Mouse (Mus musculus) midbrain, embryonic 11.5 days (tissue): ENCODE results near the gene Il17ra. TPM values are rescaled to one million over a fixed set of nuclear protein-coding genes. Genes with fewer than 3 reads are reported as not detected.

Experiments
- ATAC-seq: fragments of 200-750 bp; cut with Nextera tagmentation; 2 replicates; pipeline ENCODE4 v1.8.0; 2017; ENCODE audit warnings: moderate TSS enrichment, moderate library complexity; ENCODE audit not compliant: low FRiP score
- DNase-seq: peaks from one replicate; pipeline ENCODE4 v3.0.0; 2015; ENCODE audit warnings: low spot score; ENCODE audit errors: missing footprints
- H3K27ac ChIP-seq: fragments of 300-500 bp; sonication (generic); 2 replicates; pipeline ENCODE4 v1.5.1; 2014; ENCODE audit warnings: low read depth, low read length
- H3K27me3 ChIP-seq: fragments of 300-500 bp; sonication (generic); 2 replicates; pipeline ENCODE4 v1.6.1; 2014; ENCODE audit warnings: mild to moderate bottlenecking, low read length, moderate library complexity, mixed read lengths; ENCODE audit not compliant: control insufficient read depth, insufficient read depth
- H3K36me3 ChIP-seq: fragments of 300-500 bp; sonication (generic); 2 replicates; pipeline ENCODE4 v1.6.1; 2014; ENCODE audit warnings: mild to moderate bottlenecking, low read length, moderate library complexity, mixed read lengths; ENCODE audit not compliant: control insufficient read depth, insufficient read depth
- H3K4me1 ChIP-seq: fragments of 300-500 bp; sonication (generic); 2 replicates; pipeline ENCODE4 v1.6.1; 2014; ENCODE audit warnings: low read length; ENCODE audit not compliant: control insufficient read depth, insufficient read depth
- H3K4me2 ChIP-seq: fragments of 300-500 bp; sonication (generic); 2 replicates; pipeline ENCODE4 v1.6.1; 2014; ENCODE audit warnings: mild to moderate bottlenecking, moderate library complexity
- H3K4me3 ChIP-seq: fragments of 300-500 bp; sonication (generic); 2 replicates; pipeline ENCODE4 v1.5.1; 2014; ENCODE audit warnings: low read depth, low read length
- H3K9ac ChIP-seq: fragments of 300-500 bp; sonication (generic); 2 replicates; pipeline ENCODE4 v1.6.1; 2014; ENCODE audit warnings: low read length
- H3K9me3 ChIP-seq: fragments of 300-500 bp; sonication (generic); 2 replicates; pipeline ENCODE4 v1.6.1; 2016; ENCODE audit warnings: low read length; ENCODE audit not compliant: control insufficient read depth
- WGBS: fragments of 180-500 bp; shearing (Covaris S2); extraction: QIAGEN DNeasy Blood & Tissue Kit; methylation state at CpG from one replicate; pipeline ENCODE4 v1.1.7; 2014; 5-methylcytosine and 5-hydroxymethylcytosine counted together
- polyA plus RNA-seq: library from polyadenylated mRNA; unstranded; fragments of >200 nt; fragmentation: Nextera tagmentation; extraction: Ambion mirVana; gene quantifications from 2 replicates; pipeline ENCODE4 v1.2.1, GENCODE M21; 2014

Il17ra gene
- polyA plus RNA-seq, 1 experiment from 2014 or later = 1.6 TPM

DNA sequence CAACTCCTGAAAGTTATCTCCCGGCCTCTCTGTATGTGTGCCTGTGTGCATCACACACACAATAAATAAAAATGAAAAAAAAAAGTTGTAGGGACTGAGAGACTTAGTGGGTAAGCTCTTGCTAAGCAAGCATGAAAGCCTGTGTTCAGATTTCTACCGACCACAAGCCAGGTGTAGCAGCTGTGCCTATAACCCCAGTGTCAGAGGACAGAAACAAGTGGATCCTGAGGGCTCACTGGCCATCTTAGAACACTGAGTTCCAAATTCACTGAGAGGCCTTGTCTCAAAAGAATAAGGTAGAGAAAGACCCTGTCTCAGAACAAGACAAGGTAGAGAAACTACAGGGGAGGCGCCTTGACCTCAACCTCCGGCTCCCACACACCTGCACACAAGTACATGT lies 5.2 kb downstream of the Il17ra start:
- Histone ChIP-seq H3K4me2 (no peak overlapping the region), H3K9ac (no peak overlapping the region), H3K27ac (no peak overlapping the region), H3K4me1 (peaks cover 21% of the 10 kb centered on the region), H3K4me3 (no peak overlapping the region), H3K9me3 (no peaks in the 10 kb centered on the region), H3K36me3 (no peaks in the 10 kb centered on the region), H3K27me3 (peaks cover 14% of the 10 kb centered on the region)
- DNase-seq = no peak
- 92% methylated on average over 4 of the region's 4 CpGs for WGBS
- ATAC-seq = no peak

DNA sequence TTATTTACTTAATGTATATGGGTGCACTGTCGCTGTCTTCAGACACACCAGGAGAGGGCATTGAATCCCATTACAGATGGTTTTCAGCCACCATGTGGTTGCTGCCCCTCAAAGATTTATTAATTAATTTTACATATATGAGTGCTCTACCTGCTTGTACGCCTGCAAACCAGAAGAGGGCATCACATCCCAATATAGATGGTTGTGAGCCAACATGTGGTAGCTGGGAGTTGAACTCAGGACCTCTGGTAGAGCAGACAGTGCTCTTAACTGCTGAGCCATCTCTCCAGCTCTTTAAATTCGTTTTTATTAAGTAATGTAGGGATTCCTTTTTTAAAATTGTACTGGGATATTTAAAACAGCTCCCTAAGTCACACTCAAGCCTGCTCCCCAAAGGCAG lies 6.2 kb downstream of the Il17ra start:
- ATAC-seq (no peak), DNase-seq (no peak)
- 64% methylated on average over 3 of the region's 3 CpGs for WGBS
- Histone ChIP-seq H3K27me3 (peaks cover 4% of the 10 kb centered on the region; the same call in 1 of the 2 replicates), H3K4me2 (no peak overlapping the region), H3K4me3 (no peak overlapping the region), H3K9ac (no peak overlapping the region), H3K27ac (no peak overlapping the region), H3K4me1 (peaks cover 16% of the 10 kb centered on the region), H3K36me3 (no peaks in the 10 kb centered on the region), H3K9me3 (no peaks in the 10 kb centered on the region)

- Histone ChIP-seq H3K9ac (no peak overlapping the region), H3K4me2 (no peak overlapping the region), H3K9me3 (no peaks in the 10 kb centered on the region), H3K4me3 (no peak overlapping the region), H3K36me3 (no peaks in the 10 kb centered on the region), H3K4me1 (peaks cover 16% of the 10 kb centered on the region), H3K27me3 (0 out of 2 replicates have a peak, but pooled peaks cover under 1% of the 10 kb centered on the region), H3K27ac (no peak overlapping the region)
- no peak for ATAC-seq
- DNase-seq = no peak
These were observed 6.7 kb downstream of the Il17ra start for GRCm38 (mm10) chr6:120469770-120470169.

DNA sequence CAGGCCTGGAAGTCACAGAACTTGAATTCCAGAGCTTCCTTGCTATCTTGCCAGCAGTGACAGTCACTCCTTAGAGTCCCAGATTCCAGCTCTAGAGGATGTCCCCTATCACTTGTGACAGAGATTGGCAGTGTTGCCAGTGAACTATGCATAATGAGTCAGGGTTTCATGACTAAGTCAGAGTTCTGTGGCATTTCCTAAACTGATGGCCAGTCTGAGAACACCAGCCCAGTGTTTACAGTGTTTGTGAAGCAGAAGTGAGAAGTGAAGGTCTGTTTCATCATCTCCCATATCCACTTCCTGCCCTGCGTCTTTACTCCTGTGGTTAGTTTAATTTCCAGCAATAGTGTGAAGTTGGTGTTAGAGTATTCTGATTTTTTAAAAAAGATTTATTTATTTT lies 7.6 kb downstream of the Il17ra start:
- Histone ChIP-seq H3K9ac (no peak overlapping the region), H3K36me3 (no peaks in the 10 kb centered on the region), H3K27ac (no peak overlapping the region), H3K27me3 (no peaks in the 10 kb centered on the region), H3K9me3 (no peaks in the 10 kb centered on the region), H3K4me1 (peaks cover 16% of the 10 kb centered on the region), H3K4me3 (no peak overlapping the region), H3K4me2 (no peak overlapping the region)
- DNase-seq (no peak), ATAC-seq (no peak)
- 95% methylated on average over 1 of the region's 1 CpGs for WGBS

GRCm38 (mm10) chr6:120471991-120472441 lies 9.0 kb downstream of the Il17ra start:
- Histone ChIP-seq H3K9me3 (no peaks in the 10 kb centered on the region), H3K36me3 (no peaks in the 10 kb centered on the region), H3K4me2 (peak overlapping the region; percentile 2; the same call in 1 of the 2 replicates), H3K27ac (peak overlapping the region; percentile 49), H3K9ac (0 out of 2 replicates have a peak overlapping the region, but pooled peaks have one; percentile 2), H3K4me1 (peaks cover 16% of the 10 kb centered on the region), H3K4me3 (no peak overlapping the region), H3K27me3 (no peaks in the 10 kb centered on the region)
- DNase-seq (peak; percentile 91), ATAC-seq (peak; percentile 70)
- WGBS = 6% methylated on average over 5 of the region's 5 CpGs

DNA sequence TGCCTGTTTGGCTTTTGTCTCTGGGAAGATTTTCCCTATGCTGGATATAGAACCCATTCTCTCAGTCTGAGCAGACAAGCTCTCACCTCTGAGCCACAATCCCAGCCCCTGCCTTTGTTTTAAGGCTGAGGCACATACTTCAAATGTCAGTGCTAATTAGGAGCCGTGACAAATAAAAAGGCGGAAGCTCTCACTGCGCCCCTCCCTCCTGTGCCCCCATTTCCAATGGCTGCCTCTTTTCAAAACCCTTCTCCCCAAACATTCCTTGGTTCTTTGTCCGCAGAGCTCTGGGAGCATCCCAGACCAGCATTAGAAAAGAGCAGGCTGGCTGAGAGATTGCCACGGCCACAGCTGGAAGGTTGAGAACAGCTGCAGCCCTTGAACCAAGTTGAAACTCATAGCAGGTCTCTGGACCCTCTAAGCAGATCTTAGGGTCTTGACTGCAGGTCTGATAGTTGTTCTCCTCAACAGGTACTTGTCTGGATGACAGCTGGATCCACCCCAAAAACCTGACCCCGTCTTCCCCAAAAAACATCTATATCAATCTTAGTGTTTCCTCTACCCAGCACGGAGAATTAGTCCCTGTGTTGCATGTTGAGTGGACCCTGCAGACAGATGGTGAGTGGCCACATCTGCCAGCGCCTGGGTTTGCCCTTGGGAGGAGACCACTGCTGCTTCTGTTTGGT lies 9.6 kb downstream of the Il17ra start:
- Histone ChIP-seq H3K36me3 (no peaks in the 10 kb centered on the region), H3K4me3 (no peak overlapping the region), H3K4me1 (peaks cover 16% of the 10 kb centered on the region), H3K4me2 (peak overlapping the region; percentile 2; the same call in 1 of the 2 replicates), H3K9ac (0 out of 2 replicates have a peak overlapping the region, but pooled peaks have one; percentile 2), H3K27me3 (no peaks in the 10 kb centered on the region), H3K27ac (0 out of 2 replicates have a peak overlapping the region, but pooled peaks have one; percentile 49), H3K9me3 (no peaks in the 10 kb centered on the region)
- DNase-seq = peak; percentile 91
- 12% methylated on average over 8 of the region's 8 CpGs for WGBS
- peak; percentile 30 for ATAC-seq

DNA sequence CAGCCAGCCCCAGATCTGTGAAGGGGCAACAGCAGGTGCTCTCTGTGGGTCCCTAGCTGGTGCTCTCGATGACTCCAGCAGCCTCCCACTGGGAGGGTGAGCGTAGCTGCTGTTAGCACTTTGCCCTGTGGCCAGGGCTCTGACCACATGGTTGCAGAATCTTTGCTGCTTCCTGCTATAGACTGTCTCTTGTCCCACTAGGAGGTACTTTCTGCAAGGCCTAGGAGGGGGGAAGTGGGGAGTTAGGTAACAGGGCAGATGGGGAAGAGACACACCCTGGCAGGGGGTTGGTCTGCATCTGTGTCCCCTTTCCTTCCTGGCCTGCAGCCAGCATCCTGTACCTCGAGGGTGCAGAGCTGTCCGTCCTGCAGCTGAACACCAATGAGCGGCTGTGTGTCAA lies 10.4 kb downstream of the Il17ra start:
- no peaks in the 10 kb centered on the region for H3K9me3 ChIP-seq
- H3K4me1 ChIP-seq = peaks cover 16% of the 10 kb centered on the region
- peak; percentile 33; the same call in 1 of the 2 replicates for ATAC-seq
- no peak overlapping the region for H3K4me3 ChIP-seq
- 47% methylated on average over 5 of the region's 5 CpGs for whole genome bisulfite sequencing
- no peak for DNase-seq
- no peaks in the 10 kb centered on the region for H3K27me3 ChIP-seq
- no peak overlapping the region for H3K27ac ChIP-seq
- no peaks in the 10 kb centered on the region for H3K36me3 ChIP-seq
- peak overlapping the region; percentile 1; the same call in 1 of the 2 replicates for H3K9ac ChIP-seq
- no peak overlapping the region for H3K4me2 ChIP-seq

GRCm38 (mm10) chr6:120475288-120475687 lies 12.2 kb downstream of the Il17ra start:
- ATAC-seq = no peak
- Histone ChIP-seq H3K4me1 (peaks cover 16% of the 10 kb centered on the region), H3K27ac (no peak overlapping the region), H3K4me2 (no peak overlapping the region), H3K27me3 (no peaks in the 10 kb centered on the region), H3K9me3 (no peaks in the 10 kb centered on the region), H3K36me3 (no peaks in the 10 kb centered on the region), H3K4me3 (no peak overlapping the region), H3K9ac (no peak overlapping the region)
- WGBS = 79% methylated on average over 8 of the region's 8 CpGs
- no peak for DNase-seq

DNA sequence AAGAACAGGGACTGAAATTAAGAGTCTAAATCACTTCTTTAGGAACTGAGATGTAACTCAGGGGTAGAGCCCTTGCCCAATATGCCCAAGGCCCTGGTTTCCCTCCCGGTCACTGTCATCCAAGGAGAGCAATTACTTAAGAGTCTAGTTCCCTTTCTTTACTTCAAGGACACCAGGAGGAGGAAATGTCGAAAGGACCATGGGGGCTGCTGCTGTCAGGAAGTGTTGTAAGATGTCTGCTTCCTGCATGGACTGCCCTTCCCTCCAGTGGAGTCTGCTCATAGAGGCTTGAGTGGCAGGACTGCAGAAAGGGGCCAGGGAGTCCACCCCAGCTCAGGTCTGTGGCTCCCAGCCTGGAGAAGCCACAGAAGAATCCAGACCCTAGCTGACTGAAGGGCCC lies 16.3 kb downstream of the Il17ra start:
- Histone ChIP-seq H3K27ac (no peak overlapping the region), H3K4me3 (no peak overlapping the region), H3K9me3 (no peaks in the 10 kb centered on the region), H3K27me3 (no peaks in the 10 kb centered on the region), H3K36me3 (no peaks in the 10 kb centered on the region), H3K4me2 (no peak overlapping the region), H3K4me1 (no peaks in the 10 kb centered on the region), H3K9ac (no peak overlapping the region)
- WGBS = 98% methylated on average over 2 of the region's 2 CpGs
- DNase-seq (no peak), ATAC-seq (no peak)
